Mouse (Mus musculus) heart, embryonic 10.5 days (tissue): ENCODE measurements around the gene Ggct. TPM values are rescaled to one million over a fixed set of nuclear protein-coding genes. Genes with fewer than 3 reads are reported as not detected.

Experiments
- DNase-seq: peaks from one replicate; pipeline ENCODE4 v3.0.0-alpha.2; 2017; ENCODE audit warnings: low spot score
- H3K27ac ChIP-seq: fragments of 300-500 bp; sonication (generic); 2 replicates; pipeline ENCODE4 v1.5.1; 2016; ENCODE audit warnings: mild to moderate bottlenecking
- H3K27me3 ChIP-seq: fragments of 300-500 bp; sonication (generic); 2 replicates; pipeline ENCODE4 v1.6.1; 2016; ENCODE audit warnings: mild to moderate bottlenecking; ENCODE audit not compliant: poor library complexity, insufficient read depth, severe bottlenecking
- H3K36me3 ChIP-seq: fragments of 300-500 bp; sonication (generic); 2 replicates; pipeline ENCODE4 v1.6.1; 2016; ENCODE audit warnings: mild to moderate bottlenecking, moderate library complexity
- H3K4me1 ChIP-seq: fragments of 300-500 bp; sonication (generic); 2 replicates; pipeline ENCODE4 v1.6.1; 2016; ENCODE audit warnings: mild to moderate bottlenecking
- H3K4me3 ChIP-seq: fragments of 300-500 bp; sonication (generic); 2 replicates; pipeline ENCODE4 v1.5.1; 2016; ENCODE audit warnings: mild to moderate bottlenecking, moderate library complexity
- H3K9me3 ChIP-seq: fragments of 300-500 bp; sonication (generic); 2 replicates; pipeline ENCODE4 v1.6.1; 2016; ENCODE audit warnings: mild to moderate bottlenecking, moderate library complexity
- WGBS: fragments of 180-500 bp; shearing (Covaris S2); methylation state at CpG from one replicate; pipeline ENCODE4 v1.1.7; 2016; 5-methylcytosine and 5-hydroxymethylcytosine counted together
- polyA plus RNA-seq: library from polyadenylated mRNA; unstranded; fragments of >200 nt; fragmentation: Nextera tagmentation; extraction: Ambion mirVana; gene quantifications from 2 replicates; pipeline ENCODE4 v1.2.1, GENCODE M21; 2016

Ggct gene
- polyA plus RNA-seq, 1 experiment from 2014 or later, result 8.3 TPM

DNA sequence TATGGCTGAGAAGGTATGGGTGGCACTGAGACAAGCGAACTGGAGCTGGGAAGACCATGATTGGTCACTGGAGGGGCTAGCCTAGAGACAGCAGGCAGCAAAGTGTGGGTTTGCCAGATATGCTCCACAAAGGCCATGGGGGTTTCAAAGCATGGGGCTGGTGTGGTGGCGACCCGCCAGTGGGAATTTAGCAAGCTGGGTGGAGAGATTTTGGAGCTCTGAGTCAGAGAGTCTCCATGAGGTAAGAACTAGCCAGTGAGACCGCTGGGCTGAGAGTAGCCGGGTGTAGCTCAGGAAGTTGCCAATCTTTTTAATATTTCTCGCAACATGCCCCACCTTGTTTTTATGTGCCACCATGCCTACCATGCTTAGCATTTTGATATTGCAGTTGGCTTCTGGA is 4.6 kb downstream of the Ggct start:
- no peak for DNase-seq
- H3K27ac ChIP-seq, result no peak overlapping the region
- no peak overlapping the region for H3K4me3 ChIP-seq
- 91% methylated on average over 6 of the region's 6 CpGs for WGBS
- peaks cover 5% of the 10 kb centered on the region; the same call in 1 of the 2 replicates for H3K27me3 ChIP-seq
- H3K9me3 ChIP-seq, result no peaks in the 10 kb centered on the region
- H3K4me1 ChIP-seq, result peaks cover 14% of the 10 kb centered on the region
- H3K36me3 ChIP-seq, result no peaks in the 10 kb centered on the region

DNA sequence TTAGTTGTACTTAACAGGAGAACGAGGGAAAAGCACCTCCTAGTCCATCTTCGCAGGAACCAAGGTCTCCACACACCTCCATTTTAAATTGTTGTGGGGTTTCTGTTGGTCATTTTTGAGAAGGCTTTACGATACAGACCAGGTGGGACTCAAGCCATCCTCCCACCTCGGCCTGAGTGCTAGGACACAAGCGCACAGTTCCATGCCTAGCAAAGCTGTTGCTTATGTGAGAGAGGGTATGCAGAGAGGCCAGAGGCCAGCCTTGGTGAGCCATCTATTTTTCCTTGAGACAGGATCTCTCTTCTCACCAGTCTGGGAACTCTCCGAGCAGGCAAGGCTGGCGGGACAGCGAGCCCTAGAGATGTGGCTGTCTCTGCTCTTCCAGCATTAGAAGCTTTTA is 8.7 kb downstream of the Ggct start:
- 89% methylated on average over 8 of the region's 8 CpGs for WGBS
- DNase-seq, result no peak
- Histone ChIP-seq H3K4me1 (no peaks in the 10 kb centered on the region), H3K27me3 (no peaks in the 10 kb centered on the region), H3K4me3 (no peak overlapping the region), H3K27ac (no peak overlapping the region), H3K36me3 (no peaks in the 10 kb centered on the region), H3K9me3 (no peaks in the 10 kb centered on the region)

DNA sequence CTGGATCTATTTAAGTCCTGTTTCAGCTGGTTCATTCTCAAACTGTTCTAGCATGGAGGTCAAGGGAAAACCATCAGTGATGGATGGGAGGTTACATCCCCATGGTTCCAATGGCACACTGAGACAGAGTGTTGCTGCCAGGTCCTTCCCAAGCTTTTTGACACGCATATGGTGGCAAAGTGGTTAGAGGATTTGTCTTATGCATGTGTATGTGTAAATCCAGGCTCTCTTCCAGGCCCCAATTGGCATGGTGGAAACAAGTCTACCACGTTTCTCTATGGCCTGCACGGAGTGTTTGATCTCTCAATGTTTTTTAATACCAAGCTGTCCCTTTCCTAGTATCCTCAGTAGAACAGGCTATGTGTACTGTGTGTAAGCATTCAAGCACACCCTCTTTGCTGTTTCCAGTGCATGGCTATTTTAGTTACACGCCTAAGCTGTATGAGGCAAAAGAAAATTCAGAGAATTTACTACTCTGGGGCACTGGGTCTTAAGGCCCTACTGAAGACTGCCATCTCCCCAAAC is 9.2 kb downstream of the Ggct start:
- no peaks in the 10 kb centered on the region for H3K27me3 ChIP-seq
- no peaks in the 10 kb centered on the region for H3K4me1 ChIP-seq
- H3K9me3 ChIP-seq, result no peaks in the 10 kb centered on the region
- DNase-seq, result no peak
- WGBS, result 86% methylated on average over 4 of the region's 4 CpGs
- no peak overlapping the region for H3K27ac ChIP-seq
- no peak overlapping the region for H3K4me3 ChIP-seq
- H3K36me3 ChIP-seq, result no peaks in the 10 kb centered on the region

- peak; percentile 51 for DNase-seq
- H3K36me3 ChIP-seq, result no peaks in the 10 kb centered on the region
- no peaks in the 10 kb centered on the region for H3K4me1 ChIP-seq
- H3K9me3 ChIP-seq, result no peaks in the 10 kb centered on the region
- H3K27me3 ChIP-seq, result peaks cover 3% of the 10 kb centered on the region
- no peak overlapping the region for H3K27ac ChIP-seq
- 94% methylated on average over 6 of the region's 6 CpGs for WGBS
- no peak overlapping the region for H3K4me3 ChIP-seq
These were observed 13.3 kb downstream of the Ggct start for GRCm38 (mm10) chr6:54979426-54979825.

GRCm38 (mm10) chr6:54975616-54976015 is 17.1 kb downstream of the Ggct start:
- 65% methylated on average over 1 of the region's 1 CpGs for WGBS
- Histone ChIP-seq H3K9me3 (no peaks in the 10 kb centered on the region), H3K4me1 (peaks cover 9% of the 10 kb centered on the region), H3K27ac (no peak overlapping the region), H3K36me3 (no peaks in the 10 kb centered on the region), H3K4me3 (no peak overlapping the region), H3K27me3 (peaks cover 20% of the 10 kb centered on the region)
- DNase-seq, result no peak

GRCm38 (mm10) chr6:54974501-54974900 is 18.2 kb downstream of the Ggct start:
- DNase-seq, result no peak
- Histone ChIP-seq H3K27ac (no peak overlapping the region), H3K9me3 (no peaks in the 10 kb centered on the region), H3K4me3 (no peak overlapping the region), H3K4me1 (peaks cover 9% of the 10 kb centered on the region), H3K36me3 (no peaks in the 10 kb centered on the region), H3K27me3 (peaks cover 24% of the 10 kb centered on the region)
- WGBS, result 57% methylated on average over 5 of the region's 5 CpGs

- Histone ChIP-seq H3K4me3 (peak overlapping the region; percentile 69), H3K36me3 (no peaks in the 10 kb centered on the region), H3K27me3 (peaks cover 33% of the 10 kb centered on the region), H3K9me3 (no peaks in the 10 kb centered on the region), H3K27ac (no peak overlapping the region), H3K4me1 (peaks cover 9% of the 10 kb centered on the region)
- DNase-seq, result no peak
- WGBS, result 21% methylated on average over 5 of the region's 5 CpGs
These were observed 19.9 kb downstream of the Ggct start for GRCm38 (mm10) chr6:54972929-54973211.

DNA sequence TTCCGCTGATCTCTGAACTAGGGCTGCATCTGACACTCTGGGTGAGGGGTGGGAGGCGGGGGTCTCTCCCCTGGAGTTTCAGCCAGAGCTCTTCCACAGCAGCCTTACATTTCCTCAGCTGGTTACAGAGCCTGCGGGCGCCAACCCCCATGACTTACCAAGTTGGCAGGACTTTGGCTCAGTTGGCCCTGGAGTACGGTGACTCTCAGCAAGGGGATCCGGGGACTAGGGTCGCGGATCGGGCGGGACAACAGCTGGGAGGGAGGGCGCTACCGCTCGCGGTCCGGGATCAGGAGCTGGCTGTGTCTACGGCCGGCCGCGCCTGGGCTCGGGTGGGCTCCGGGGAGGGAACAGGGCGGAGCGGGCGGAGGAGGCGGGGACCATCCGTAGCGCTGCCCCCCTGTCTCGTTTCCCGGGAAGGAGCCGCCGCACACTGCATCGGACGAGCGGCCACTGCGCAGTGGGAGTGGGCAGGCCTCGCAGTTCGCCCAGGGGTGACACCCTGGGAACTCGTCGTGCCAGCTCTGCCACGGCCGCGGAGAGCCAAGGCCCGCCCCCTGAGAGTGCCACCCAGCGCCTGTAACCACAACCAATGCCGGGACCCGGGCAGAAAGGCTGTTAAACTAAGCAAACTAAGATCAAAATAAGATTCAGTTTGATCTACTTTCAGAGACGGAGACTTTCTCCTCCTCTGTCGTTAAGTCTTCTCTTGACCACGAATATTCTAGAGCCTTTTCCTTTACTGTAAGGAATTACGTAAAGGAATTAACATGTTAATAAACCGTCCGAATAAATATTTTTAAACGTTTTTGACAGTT is 20.4 kb downstream of the Ggct start, which contains the start of gene Nod1:
Gene Nod1, minus strand, starts transcription at position 502 of the 818 bp plus-strand sequence.
- Histone ChIP-seq H3K4me3 (peak within 1 kb of the TSS; percentile 69), H3K4me1 (peaks cover 9% of the 10 kb centered on the region), H3K27me3 (peaks cover 38% of the 10 kb centered on the region), H3K9me3 (no peaks in the 10 kb centered on the region), H3K36me3 (no peaks in the 10 kb centered on the region), H3K27ac (peak within 1 kb of the TSS; percentile 83)
- WGBS, result 2% methylated on average over 53 of the region's 53 CpGs
- peak; percentile 82 for DNase-seq

DNA sequence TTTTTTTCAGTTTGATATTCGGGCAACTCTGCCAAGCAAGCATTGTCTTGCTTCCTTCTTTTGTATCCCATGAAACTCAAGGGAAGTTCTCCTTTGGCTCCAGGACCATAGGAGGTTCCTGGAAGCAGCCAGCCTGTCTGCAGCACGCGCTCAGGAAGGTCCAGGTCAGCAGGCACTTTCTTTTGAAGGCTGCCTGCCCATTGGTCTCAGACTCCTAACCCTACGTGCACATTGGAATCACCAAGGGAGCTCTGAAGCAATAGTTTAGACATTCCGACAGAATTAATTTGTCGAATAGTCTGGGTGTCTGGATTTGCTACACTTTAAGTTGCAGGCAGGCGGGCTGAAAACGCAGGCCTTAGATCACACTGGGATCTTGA is 21.0 kb downstream of the Ggct start:
- peaks cover 44% of the 10 kb centered on the region for H3K27me3 ChIP-seq
- H3K4me1 ChIP-seq, result peaks cover 9% of the 10 kb centered on the region
- H3K9me3 ChIP-seq, result no peaks in the 10 kb centered on the region
- no peak for DNase-seq
- WGBS, result 17% methylated on average over 8 of the region's 8 CpGs
- peak overlapping the region; percentile 83; the same call in 1 of the 2 replicates for H3K27ac ChIP-seq
- no peaks in the 10 kb centered on the region for H3K36me3 ChIP-seq
- H3K4me3 ChIP-seq, result peak overlapping the region; percentile 69

DNA sequence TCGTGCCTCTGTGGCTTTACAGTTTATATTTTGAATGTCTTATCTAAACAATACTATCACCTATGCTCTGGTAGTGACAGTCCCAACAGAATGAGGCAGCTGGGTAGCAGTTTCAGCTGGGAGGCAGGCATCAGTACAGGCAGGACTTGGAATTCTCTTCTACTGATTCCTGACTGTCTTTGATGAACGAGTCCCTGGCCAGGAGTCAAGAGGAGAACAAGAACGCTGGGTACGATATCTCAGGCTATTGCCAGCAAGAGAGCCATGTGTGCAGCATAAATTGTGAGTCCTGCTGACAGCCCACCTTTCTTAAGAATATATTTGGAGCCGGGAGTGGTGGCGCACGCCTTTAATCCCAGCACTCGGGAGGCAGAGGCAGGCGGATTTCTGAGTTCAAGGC is 22.2 kb downstream of the Ggct start:
- H3K4me1 ChIP-seq, result peaks cover 9% of the 10 kb centered on the region
- H3K4me3 ChIP-seq, result no peak overlapping the region
- H3K27ac ChIP-seq, result no peak overlapping the region
- H3K27me3 ChIP-seq, result peaks cover 47% of the 10 kb centered on the region
- DNase-seq, result no peak
- WGBS, result 66% methylated on average over 9 of the region's 9 CpGs
- H3K36me3 ChIP-seq, result no peaks in the 10 kb centered on the region
- no peaks in the 10 kb centered on the region for H3K9me3 ChIP-seq

- H3K9me3 ChIP-seq, result no peaks in the 10 kb centered on the region
- 71% methylated on average over 2 of the region's 2 CpGs for WGBS
- H3K27me3 ChIP-seq, result peaks cover 47% of the 10 kb centered on the region
- H3K4me3 ChIP-seq, result no peak overlapping the region
- no peaks in the 10 kb centered on the region for H3K36me3 ChIP-seq
- H3K27ac ChIP-seq, result no peak overlapping the region
- peaks cover 9% of the 10 kb centered on the region for H3K4me1 ChIP-seq
- no peak for DNase-seq
These were observed 22.9 kb downstream of the Ggct start for GRCm38 (mm10) chr6:54969801-54970200.

DNA sequence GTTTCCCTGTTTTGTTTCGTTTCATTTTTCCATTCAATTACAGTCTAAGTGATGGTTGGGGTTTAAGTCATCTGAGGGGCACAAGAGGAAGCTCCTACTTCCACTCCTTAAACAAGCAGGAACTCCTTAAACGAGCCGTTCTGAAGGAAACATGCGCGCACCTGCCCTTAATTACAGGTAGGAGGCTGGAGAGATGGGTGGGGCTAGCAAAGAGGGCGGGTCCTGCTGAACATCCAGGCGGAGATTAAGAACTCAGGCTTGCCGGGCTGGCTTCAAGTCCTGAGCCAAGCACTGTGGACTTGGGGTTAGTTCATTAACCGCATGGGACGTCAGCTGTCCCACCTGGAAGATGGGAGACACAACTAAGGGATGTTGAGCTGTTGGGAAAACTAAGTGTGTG is 25.2 kb downstream of the Ggct start:
- Histone ChIP-seq H3K9me3 (no peaks in the 10 kb centered on the region), H3K4me3 (no peak overlapping the region), H3K4me1 (peaks cover 7% of the 10 kb centered on the region), H3K36me3 (no peaks in the 10 kb centered on the region), H3K27ac (no peak overlapping the region), H3K27me3 (peaks cover 35% of the 10 kb centered on the region)
- no peak for DNase-seq
- WGBS, result 23% methylated on average over 10 of the region's 10 CpGs

- no peaks in the 10 kb centered on the region for H3K9me3 ChIP-seq
- H3K4me3 ChIP-seq, result no peak overlapping the region
- no peaks in the 10 kb centered on the region for H3K36me3 ChIP-seq
- no peak overlapping the region for H3K27ac ChIP-seq
- no peak for DNase-seq
- H3K27me3 ChIP-seq, result peaks cover 27% of the 10 kb centered on the region; the same call in 1 of the 2 replicates
- 38% methylated on average over 5 of the region's 5 CpGs for WGBS
- H3K4me1 ChIP-seq, result no peaks in the 10 kb centered on the region
These were observed 27.5 kb downstream of the Ggct start for GRCm38 (mm10) chr6:54965234-54965633.
